Mouse (Mus musculus) liver, embryonic 14.5 days (tissue): Measurements from ENCODE around the gene 4930467E23Rik.
"Not testable (repeated sequence)": the region's sequence is repeated elsewhere in the genome, so short reads cannot be mapped to it uniquely, and the experiment has no call there.

ENCODE experiments used
- CTCF ChIP-seq: IDR thresholded peaks from 2 replicates; pipeline ENCODE4 v1.5.1; 2016; ENCODE audit warnings: antibody characterized with exemption, low read depth, control low read depth
- EP300 ChIP-seq: IDR thresholded peaks from 2 replicates; pipeline ENCODE4 v1.6.1; 2016; ENCODE audit warnings: antibody characterized with exemption, low read depth

DNA sequence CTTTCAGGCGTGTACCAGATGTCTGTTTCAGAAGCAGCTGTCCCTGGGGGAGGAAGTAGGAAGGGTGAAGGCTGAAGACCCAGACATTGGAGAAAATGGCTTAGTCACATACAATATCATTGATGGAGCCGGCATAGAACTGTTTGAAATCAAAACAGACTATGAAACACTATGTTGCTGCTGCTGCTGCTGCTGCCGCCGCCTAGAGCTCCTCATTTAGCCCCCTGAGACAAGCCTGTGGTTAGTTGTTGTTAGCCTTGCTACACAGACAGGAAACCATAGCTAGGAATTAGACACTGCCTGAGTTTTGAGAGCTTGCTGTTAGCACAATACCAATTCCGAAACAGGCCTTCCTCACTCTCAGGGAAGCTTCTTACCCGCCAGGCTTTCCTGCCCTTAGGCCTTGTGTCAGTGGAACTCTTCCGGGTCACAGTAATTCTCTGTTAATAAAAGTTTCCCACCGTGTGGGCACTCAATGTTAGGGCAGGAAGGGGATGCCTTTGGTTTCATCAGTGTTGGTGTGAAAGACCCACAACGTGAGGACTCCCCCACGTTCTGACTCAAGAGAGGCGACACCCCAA is 31.8 kb upstream of the 4930467E23Rik start:
- TF ChIP-seq CTCF, EP300: not testable (repeated sequence)
